Mouse (Mus musculus) forebrain, postnatal 0 days (tissue): ENCODE measurements at regions not wholly inside any gene's neighbourhood (a gene's known extent, or its start where the extent isn't known, plus 50 kb on each side); places are given as distances from the start of the nearest gene placed in this dataset.
A peak's percentile ranks its signal among the peaks of the same experiment; 100 is the strongest.

Experiments
- ATAC-seq: fragments of 200-750 bp; cut with Nextera tagmentation; 2 replicates; pipeline ENCODE4 v1.8.0; 2017; ENCODE audit warnings: mild to moderate bottlenecking, moderate library complexity
- DNase-seq: peaks from one replicate; pipeline ENCODE4 v3.0.0-alpha.2; 2015
- H3K27ac ChIP-seq: fragments of 300-500 bp; sonication (generic); 2 replicates; pipeline ENCODE4 v1.5.1; 2014; ENCODE audit warnings: low read depth, mild to moderate bottlenecking, antibody characterized with exemption, low read length, moderate library complexity, mixed read lengths
- H3K27me3 ChIP-seq: fragments of 300-500 bp; sonication (generic); 2 replicates; pipeline ENCODE4 v1.6.1; 2014; ENCODE audit warnings: mild to moderate bottlenecking, low read length, mixed read lengths; ENCODE audit not compliant: insufficient read depth
- H3K36me3 ChIP-seq: fragments of 300-500 bp; sonication (generic); 2 replicates; pipeline ENCODE4 v1.6.1; 2014; ENCODE audit warnings: mild to moderate bottlenecking, moderate library complexity; ENCODE audit not compliant: insufficient read depth
- H3K4me1 ChIP-seq: fragments of 300-500 bp; sonication (generic); 2 replicates; pipeline ENCODE4 v1.6.1; 2014; ENCODE audit warnings: antibody characterized with exemption; ENCODE audit not compliant: insufficient read depth
- H3K4me2 ChIP-seq: fragments of 300-500 bp; sonication (generic); 2 replicates; pipeline ENCODE4 v1.6.1; 2014; ENCODE audit warnings: low read depth, mild to moderate bottlenecking, moderate library complexity
- H3K4me3 ChIP-seq: fragments of 300-500 bp; sonication (generic); 2 replicates; pipeline ENCODE4 v1.5.1; 2014; ENCODE audit warnings: low read depth, low read length, mixed read lengths
- H3K9ac ChIP-seq: fragments of 300-500 bp; sonication (generic); 2 replicates; pipeline ENCODE4 v1.6.1; 2014; ENCODE audit warnings: mild to moderate bottlenecking
- H3K9me3 ChIP-seq: fragments of 300-500 bp; sonication (generic); 2 replicates; pipeline ENCODE4 v1.6.1; 2016; ENCODE audit warnings: low read length
- CTCF ChIP-seq: sonication (generic); IDR thresholded peaks from 2 replicates; pipeline ENCODE4 v1.5.1; 2016; ENCODE audit warnings: antibody characterized with exemption, control low read depth, low read depth
- WGBS: fragments of 180-500 bp; shearing (Covaris S2); extraction: QIAGEN DNeasy Blood & Tissue Kit; methylation state at CpG from one replicate; pipeline ENCODE4 v1.1.7; 2014; 5-methylcytosine and 5-hydroxymethylcytosine counted together

- 24% methylated on average over 1 of the region's 1 CpGs for WGBS
- H3K4me1 ChIP-seq: peaks cover 4% of the 10 kb centered on the region; the same call in 1 of the 2 replicates
- no peak for TF ChIP-seq CTCF
- H3K9ac ChIP-seq: no peak overlapping the region
- no peaks in the 10 kb centered on the region for H3K36me3 ChIP-seq
- H3K27ac ChIP-seq: no peak overlapping the region
- H3K4me2 ChIP-seq: no peak overlapping the region
- H3K9me3 ChIP-seq: no peaks in the 10 kb centered on the region
- DNase-seq (no peak), ATAC-seq (no peak)
- H3K4me3 ChIP-seq: no peak overlapping the region
- no peaks in the 10 kb centered on the region for H3K27me3 ChIP-seq
Measured at GRCm38 (mm10) chr7:136330431-136330830, 564.0 kb upstream of the Mgmt start.

DNA sequence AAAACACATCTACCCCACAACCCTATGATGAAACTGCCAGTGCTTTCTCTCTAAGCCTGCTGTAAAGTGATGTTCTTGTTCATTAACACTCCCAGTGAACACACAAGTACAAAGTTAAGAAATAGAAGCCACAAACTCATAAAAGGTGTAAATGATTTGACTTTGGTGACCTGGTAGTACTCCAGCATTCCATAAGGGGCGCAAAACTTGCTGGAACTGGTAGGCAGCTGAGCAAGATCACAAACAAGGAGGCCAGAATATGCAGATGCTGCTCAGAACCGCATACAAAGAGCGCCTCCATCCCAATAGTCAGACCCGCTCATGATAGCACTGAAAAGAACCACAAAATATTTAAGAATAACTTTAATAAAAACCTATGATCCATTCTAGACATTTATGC lies 561.6 kb upstream of the Mgmt start:
- Histone ChIP-seq H3K9me3 (no peaks in the 10 kb centered on the region), H3K27me3 (no peaks in the 10 kb centered on the region), H3K4me1 (peaks cover 4% of the 10 kb centered on the region; the same call in 1 of the 2 replicates), H3K4me2 (no peak overlapping the region), H3K9ac (no peak overlapping the region), H3K4me3 (no peak overlapping the region), H3K27ac (no peak overlapping the region), H3K36me3 (no peaks in the 10 kb centered on the region)
- no peak for DNase-seq
- 58% methylated on average over 4 of the region's 4 CpGs for WGBS
- peak; percentile 32; the same call in 1 of the 2 replicates for TF ChIP-seq CTCF
- no peak for ATAC-seq

- 48% methylated on average over 16 of the region's 16 CpGs for WGBS
- Histone ChIP-seq H3K9me3 (no peaks in the 10 kb centered on the region), H3K4me2 (no peak overlapping the region), H3K27ac (no peak overlapping the region), H3K36me3 (no peaks in the 10 kb centered on the region), H3K9ac (no peak overlapping the region), H3K4me1 (peaks cover 3% of the 10 kb centered on the region; the same call in 1 of the 2 replicates), H3K27me3 (0 out of 2 replicates have a peak, but pooled peaks cover 5% of the 10 kb centered on the region), H3K4me3 (no peak overlapping the region)
- ATAC-seq: no peak
- DNase-seq: no peak
- TF ChIP-seq CTCF: no peak
Measured at GRCm38 (mm10) chr7:136341599-136342210, 552.7 kb upstream of the Mgmt start.

DNA sequence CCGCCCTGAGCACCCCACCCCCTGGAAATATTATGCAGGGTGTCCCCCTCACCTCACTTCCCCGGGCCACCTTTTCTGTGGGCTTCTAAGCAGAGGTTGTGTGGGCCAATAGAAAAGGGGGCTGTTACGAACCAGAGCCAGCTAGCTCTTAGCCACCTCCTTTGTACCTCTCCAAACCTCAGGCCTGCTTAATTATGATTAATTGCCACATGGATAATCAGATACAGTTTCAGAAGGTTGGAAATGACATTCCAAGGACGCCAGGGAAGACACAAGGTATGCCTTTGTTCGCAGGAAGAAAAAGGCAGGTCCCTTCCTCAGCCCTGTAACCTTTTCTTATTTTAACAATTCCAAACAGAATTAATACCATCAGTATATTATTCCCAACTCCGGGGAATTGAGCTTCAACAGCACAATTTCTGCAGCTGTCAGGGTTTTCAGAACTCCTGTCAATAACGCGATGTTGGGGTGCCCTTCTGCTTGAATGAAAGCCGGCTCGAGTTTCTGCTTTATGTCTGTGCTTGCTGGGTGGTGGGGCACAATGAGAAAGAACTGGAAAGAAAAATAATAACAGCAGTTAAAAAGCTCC lies 552.1 kb upstream of the Mgmt start:
- H3K27ac ChIP-seq: no peak overlapping the region
- TF ChIP-seq CTCF: no peak
- 20% methylated on average over 10 of the region's 10 CpGs for WGBS
- no peaks in the 10 kb centered on the region for H3K36me3 ChIP-seq
- 0 out of 2 replicates have a peak overlapping the region, but pooled peaks have one; percentile 10 for H3K4me2 ChIP-seq
- no peak for DNase-seq
- no peak for ATAC-seq
- H3K9ac ChIP-seq: no peak overlapping the region
- H3K4me3 ChIP-seq: no peak overlapping the region
- H3K4me1 ChIP-seq: peaks cover 3% of the 10 kb centered on the region; the same call in 1 of the 2 replicates
- H3K9me3 ChIP-seq: no peaks in the 10 kb centered on the region
- 0 out of 2 replicates have a peak, but pooled peaks cover 5% of the 10 kb centered on the region for H3K27me3 ChIP-seq

- no peak overlapping the region for H3K9ac ChIP-seq
Measured at GRCm38 (mm10) chr7:136342822-136343221, 551.6 kb upstream of the Mgmt start.

DNA sequence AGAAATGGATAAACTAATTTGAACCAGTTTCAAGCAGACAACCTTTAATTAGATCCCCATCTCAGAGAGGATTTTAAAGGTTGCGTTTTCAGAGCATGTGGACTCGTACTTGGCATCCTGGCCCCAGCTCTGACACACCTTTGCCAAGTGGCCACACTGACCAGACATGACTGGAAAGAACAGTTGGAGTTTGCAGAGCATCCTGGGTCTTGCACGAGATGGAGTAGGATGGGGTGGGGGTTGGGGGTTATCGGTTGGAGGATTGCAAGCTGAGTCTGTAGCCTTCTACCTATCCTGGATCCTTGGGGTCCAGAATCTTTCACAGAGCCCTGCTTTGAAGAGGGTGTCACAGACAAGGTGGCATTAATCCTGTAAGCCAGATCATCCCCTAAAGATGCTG lies 550.9 kb upstream of the Mgmt start:
- Histone ChIP-seq H3K4me1 (peaks cover 3% of the 10 kb centered on the region; the same call in 1 of the 2 replicates), H3K9ac (no peak overlapping the region), H3K4me3 (no peak overlapping the region), H3K9me3 (no peaks in the 10 kb centered on the region), H3K4me2 (no peak overlapping the region), H3K27ac (no peak overlapping the region), H3K36me3 (no peaks in the 10 kb centered on the region), H3K27me3 (0 out of 2 replicates have a peak, but pooled peaks cover 5% of the 10 kb centered on the region)
- DNase-seq (no peak), ATAC-seq (no peak)
- TF ChIP-seq CTCF: no peak
- WGBS: 59% methylated on average over 4 of the region's 4 CpGs

More at GRCm38 (mm10) chr7:136342822-136343221, 551.6 kb upstream of the Mgmt start:
- H3K36me3 ChIP-seq: no peaks in the 10 kb centered on the region
- 6% methylated on average over 8 of the region's 8 CpGs for WGBS
- no peak overlapping the region for H3K4me3 ChIP-seq
- ATAC-seq: no peak
- H3K27me3 ChIP-seq: 0 out of 2 replicates have a peak, but pooled peaks cover 5% of the 10 kb centered on the region
- TF ChIP-seq CTCF: no peak
- DNase-seq: peak; percentile 39
- H3K4me2 ChIP-seq: no peak overlapping the region
- peaks cover 3% of the 10 kb centered on the region; the same call in 1 of the 2 replicates for H3K4me1 ChIP-seq
- H3K9me3 ChIP-seq: no peaks in the 10 kb centered on the region
- no peak overlapping the region for H3K27ac ChIP-seq

- no peak for DNase-seq
- ATAC-seq: no peak
- 83% methylated on average over 3 of the region's 3 CpGs for WGBS
- Histone ChIP-seq H3K9ac (no peak overlapping the region), H3K4me2 (no peak overlapping the region), H3K27me3 (no peaks in the 10 kb centered on the region), H3K9me3 (no peaks in the 10 kb centered on the region), H3K4me1 (peaks cover 3% of the 10 kb centered on the region; the same call in 1 of the 2 replicates), H3K36me3 (no peaks in the 10 kb centered on the region), H3K27ac (no peak overlapping the region), H3K4me3 (no peak overlapping the region)
- no peak for TF ChIP-seq CTCF
Measured at GRCm38 (mm10) chr7:136345051-136345450, 549.4 kb upstream of the Mgmt start.
